Mouse (Mus musculus): ENCODE results near the gene Bhmt2. TPM values are rescaled to one million over a fixed set of nuclear protein-coding genes. Genes with fewer than 3 reads are reported as not detected.
A peak's percentile ranks its signal among the peaks of the same experiment; 100 is the strongest.

The Bhmt2 gene
- polyA plus RNA-seq, 1 experiment from 2014 or later: 4.8 TPM

GRCm38 (mm10) chr13:93689566-93689965, 15.5 kb upstream of the Bhmt2 start:
- Histone ChIP-seq H3K36me3 (no peaks in the 10 kb centered on the region), H3K9me3 (replicated peaks) (no peaks in the 10 kb centered on the region), H3K9ac (no peak overlapping the region), H3K4me1 (0 out of 2 replicates have a peak, but pooled peaks cover 3% of the 10 kb centered on the region), H3K4me2 (no peak overlapping the region), H3K27ac (no peak overlapping the region), H3K4me3 (replicated peaks) (no peak overlapping the region), H3K27me3 (no peaks in the 10 kb centered on the region)
- WGBS: 92% methylated on average over 3 of the region's 3 CpGs
- no peak for ATAC-seq (replicated peaks; ENCODE audit: low FRiP score)

GRCm38 (mm10) chr13:93687321-93687720, 13.2 kb upstream of the Bhmt2 start:
- H3K4me3 ChIP-seq (replicated peaks): no peak overlapping the region
- WGBS: 10% methylated on average over 5 of the region's 5 CpGs
- H3K27me3 ChIP-seq: no peaks in the 10 kb centered on the region
- no peak overlapping the region for H3K4me2 ChIP-seq
- no peaks in the 10 kb centered on the region for H3K36me3 ChIP-seq
- 0 out of 2 replicates have a peak, but pooled peaks have one; percentile 25 for ATAC-seq (replicated peaks; ENCODE audit: low FRiP score)
- H3K9me3 ChIP-seq (replicated peaks): no peaks in the 10 kb centered on the region
- H3K9ac ChIP-seq: no peak overlapping the region
- 0 out of 2 replicates have a peak, but pooled peaks cover 3% of the 10 kb centered on the region for H3K4me1 ChIP-seq
- no peak overlapping the region for H3K27ac ChIP-seq

GRCm38 (mm10) chr13:93685226-93685625, 11.1 kb upstream of the Bhmt2 start:
- Histone ChIP-seq H3K27me3 (no peaks in the 10 kb centered on the region), H3K9me3 (replicated peaks) (no peaks in the 10 kb centered on the region), H3K4me2 (no peak overlapping the region), H3K27ac (no peak overlapping the region), H3K36me3 (no peaks in the 10 kb centered on the region), H3K4me3 (replicated peaks) (no peak overlapping the region), H3K9ac (no peak overlapping the region), H3K4me1 (0 out of 2 replicates have a peak, but pooled peaks cover 3% of the 10 kb centered on the region)
- ATAC-seq (replicated peaks; ENCODE audit: low FRiP score): no peak
- WGBS: 78% methylated on average over 4 of the region's 4 CpGs

GRCm38 (mm10) chr13:93683336-93683735, 9.2 kb upstream of the Bhmt2 start:
- Histone ChIP-seq H3K27me3 (no peaks in the 10 kb centered on the region), H3K4me2 (no peak overlapping the region), H3K4me3 (replicated peaks) (no peak overlapping the region), H3K27ac (no peak overlapping the region), H3K4me1 (0 out of 2 replicates have a peak, but pooled peaks cover 3% of the 10 kb centered on the region), H3K36me3 (no peaks in the 10 kb centered on the region), H3K9ac (no peak overlapping the region), H3K9me3 (replicated peaks) (no peaks in the 10 kb centered on the region)
- no peak; the same call in 1 of the 2 replicates for ATAC-seq (replicated peaks; ENCODE audit: low FRiP score)

GRCm38 (mm10) chr13:93676864-93677263, 2.8 kb upstream of the Bhmt2 start:
- H3K36me3 ChIP-seq: no peaks in the 10 kb centered on the region
- no peak overlapping the region for H3K27ac ChIP-seq
- no peak overlapping the region for H3K4me2 ChIP-seq
- no peak overlapping the region for H3K4me3 ChIP-seq (replicated peaks)
- peaks cover 10% of the 10 kb centered on the region for H3K27me3 ChIP-seq
- H3K9me3 ChIP-seq (replicated peaks): no peaks in the 10 kb centered on the region
- no peak for ATAC-seq (replicated peaks; ENCODE audit: low FRiP score)
- 74% methylated on average over 9 of the region's 9 CpGs for WGBS
- H3K4me1 ChIP-seq: peaks cover 10% of the 10 kb centered on the region; the same call in 1 of the 2 replicates
- H3K9ac ChIP-seq: no peak overlapping the region

- Histone ChIP-seq H3K9ac (no peak overlapping the region), H3K4me1 (peaks cover 10% of the 10 kb centered on the region; the same call in 1 of the 2 replicates), H3K27me3 (peaks cover 10% of the 10 kb centered on the region), H3K9me3 (replicated peaks) (no peaks in the 10 kb centered on the region), H3K36me3 (no peaks in the 10 kb centered on the region), H3K4me3 (replicated peaks) (no peak overlapping the region), H3K27ac (0 out of 2 replicates have a peak overlapping the region, but pooled peaks have one; percentile 32), H3K4me2 (no peak overlapping the region)
- ATAC-seq (replicated peaks; ENCODE audit: low FRiP score): peak; percentile 54; the same call in 1 of the 2 replicates
- 59% methylated on average over 2 of the region's 2 CpGs for WGBS
These were observed 806 bp downstream of the Bhmt2 start for GRCm38 (mm10) chr13:93673296-93673695.

GRCm38 (mm10) chr13:93672371-93672770, 1.7 kb downstream of the Bhmt2 start:
- no peak overlapping the region for H3K4me2 ChIP-seq
- H3K4me1 ChIP-seq: peaks cover 10% of the 10 kb centered on the region; the same call in 1 of the 2 replicates
- H3K9me3 ChIP-seq (replicated peaks): no peaks in the 10 kb centered on the region
- peaks cover 10% of the 10 kb centered on the region for H3K27me3 ChIP-seq
- H3K27ac ChIP-seq: no peak overlapping the region
- no peaks in the 10 kb centered on the region for H3K36me3 ChIP-seq
- 89% methylated on average over 4 of the region's 4 CpGs for WGBS
- no peak for ATAC-seq (replicated peaks; ENCODE audit: low FRiP score)
- H3K4me3 ChIP-seq (replicated peaks): no peak overlapping the region
- no peak overlapping the region for H3K9ac ChIP-seq

GRCm38 (mm10) chr13:93667586-93667985, 6.5 kb downstream of the Bhmt2 start:
- H3K4me3 ChIP-seq (replicated peaks): no peak overlapping the region
- WGBS: 92% methylated on average over 4 of the region's 4 CpGs
- no peak overlapping the region for H3K4me2 ChIP-seq
- no peaks in the 10 kb centered on the region for H3K36me3 ChIP-seq
- H3K27ac ChIP-seq: no peak overlapping the region
- no peak for ATAC-seq (replicated peaks; ENCODE audit: low FRiP score)
- no peaks in the 10 kb centered on the region for H3K4me1 ChIP-seq
- no peaks in the 10 kb centered on the region for H3K27me3 ChIP-seq
- H3K9me3 ChIP-seq (replicated peaks): no peaks in the 10 kb centered on the region
- no peak overlapping the region for H3K9ac ChIP-seq

- no peak overlapping the region for H3K9ac ChIP-seq
- H3K4me3 ChIP-seq (replicated peaks): no peak overlapping the region
- no peaks in the 10 kb centered on the region for H3K9me3 ChIP-seq (replicated peaks)
- no peaks in the 10 kb centered on the region for H3K36me3 ChIP-seq
- no peak overlapping the region for H3K27ac ChIP-seq
- no peaks in the 10 kb centered on the region for H3K27me3 ChIP-seq
- WGBS: 83% methylated on average over 5 of the region's 5 CpGs
- ATAC-seq (replicated peaks; ENCODE audit: low FRiP score): 0 out of 2 replicates have a peak, but pooled peaks have one; percentile 49
- no peak overlapping the region for H3K4me2 ChIP-seq
- H3K4me1 ChIP-seq: no peaks in the 10 kb centered on the region
These were observed 16.2 kb downstream of the Bhmt2 start for GRCm38 (mm10) chr13:93657941-93658340.

- H3K27ac ChIP-seq: no peak overlapping the region
- no peaks in the 10 kb centered on the region for H3K36me3 ChIP-seq
- H3K9ac ChIP-seq: no peak overlapping the region
- WGBS: 80% methylated on average over 6 of the region's 6 CpGs
- H3K4me2 ChIP-seq: no peak overlapping the region
- no peaks in the 10 kb centered on the region for H3K4me1 ChIP-seq
- no peak overlapping the region for H3K4me3 ChIP-seq (replicated peaks)
- ATAC-seq (replicated peaks; ENCODE audit: low FRiP score): no peak
- no peaks in the 10 kb centered on the region for H3K9me3 ChIP-seq (replicated peaks)
- no peaks in the 10 kb centered on the region for H3K27me3 ChIP-seq
These were observed 20.7 kb downstream of the Bhmt2 start for GRCm38 (mm10) chr13:93653382-93653781.

- Histone ChIP-seq H3K27ac (no peak overlapping the region), H3K36me3 (no peaks in the 10 kb centered on the region), H3K27me3 (no peaks in the 10 kb centered on the region), H3K9me3 (replicated peaks) (no peaks in the 10 kb centered on the region), H3K4me3 (replicated peaks) (no peak overlapping the region), H3K9ac (no peak overlapping the region), H3K4me2 (no peak overlapping the region), H3K4me1 (no peaks in the 10 kb centered on the region)
- ATAC-seq (replicated peaks; ENCODE audit: low FRiP score): no peak
- WGBS: 78% methylated on average over 7 of the region's 7 CpGs
These were observed 25.5 kb downstream of the Bhmt2 start for GRCm38 (mm10) chr13:93648387-93649130.

- Histone ChIP-seq H3K36me3 (no peaks in the 10 kb centered on the region), H3K9me3 (replicated peaks) (no peaks in the 10 kb centered on the region), H3K4me3 (replicated peaks) (no peak overlapping the region), H3K4me2 (no peak overlapping the region), H3K9ac (no peak overlapping the region), H3K27ac (no peak overlapping the region), H3K4me1 (no peaks in the 10 kb centered on the region), H3K27me3 (no peaks in the 10 kb centered on the region)
- 59% methylated on average over 4 of the region's 4 CpGs for WGBS
- no peak for ATAC-seq (replicated peaks; ENCODE audit: low FRiP score)
These were observed 34.5 kb downstream of the Bhmt2 start for GRCm38 (mm10) chr13:93639636-93640035.

Measured in kidney, embryonic 15.5 days (tissue).